Mouse (Mus musculus): ENCODE results near the gene Fam76b. TPM values are rescaled to one million over a fixed set of nuclear protein-coding genes. Genes with fewer than 3 reads are reported as not detected.

Fam76b gene
- polyA plus RNA-seq, 1 experiment from 2014 or later: 12.5 TPM

- H3K27ac ChIP-seq (ENCODE audit: low read length): no peak overlapping the region
- no peak overlapping the region for H3K9ac ChIP-seq (ENCODE audit: low read depth, low read length)
- ATAC-seq: no peak
- H3K36me3 ChIP-seq (ENCODE audit: control insufficient read depth, insufficient read depth, low read length): no peaks in the 10 kb centered on the region
- WGBS: 81% methylated on average over 5 of the region's 5 CpGs
- H3K9me3 ChIP-seq (ENCODE audit: control insufficient read depth, low read length): no peaks in the 10 kb centered on the region
- H3K4me3 ChIP-seq (ENCODE audit: low read length): no peak overlapping the region
- H3K4me2 ChIP-seq (ENCODE audit: low read depth, low read length): no peak overlapping the region
- no peaks in the 10 kb centered on the region for H3K27me3 ChIP-seq (replicated peaks; ENCODE audit: control insufficient read depth, insufficient read depth, low read length)
- H3K4me1 ChIP-seq (ENCODE audit: control insufficient read depth, insufficient read depth, low read length): no peaks in the 10 kb centered on the region
These were observed 76.7 kb downstream of the Fam76b start for GRCm38 (mm10) chr9:13904091-13904779.

Other genes starting within 250 kb of the Fam76b start
- 61.4 and 62.7 TPM in 2 replicates for gene Mtmr2, start 79.3 kb upstream of the Fam76b start, polyA plus RNA-seq (2015; fragmentation: Nextera tagmentation; extraction: Ambion mirVana)
- gene Cep57, start 609 bp upstream of the Fam76b start, polyA plus RNA-seq (2015; fragmentation: Nextera tagmentation; extraction: Ambion mirVana): 40.7 and 41.9 TPM in 2 replicates

All from intestine, embryonic 16.5 days (tissue).